ENCODE assay signal across 17 mouse cellular contexts in the genomic region with DNA sequence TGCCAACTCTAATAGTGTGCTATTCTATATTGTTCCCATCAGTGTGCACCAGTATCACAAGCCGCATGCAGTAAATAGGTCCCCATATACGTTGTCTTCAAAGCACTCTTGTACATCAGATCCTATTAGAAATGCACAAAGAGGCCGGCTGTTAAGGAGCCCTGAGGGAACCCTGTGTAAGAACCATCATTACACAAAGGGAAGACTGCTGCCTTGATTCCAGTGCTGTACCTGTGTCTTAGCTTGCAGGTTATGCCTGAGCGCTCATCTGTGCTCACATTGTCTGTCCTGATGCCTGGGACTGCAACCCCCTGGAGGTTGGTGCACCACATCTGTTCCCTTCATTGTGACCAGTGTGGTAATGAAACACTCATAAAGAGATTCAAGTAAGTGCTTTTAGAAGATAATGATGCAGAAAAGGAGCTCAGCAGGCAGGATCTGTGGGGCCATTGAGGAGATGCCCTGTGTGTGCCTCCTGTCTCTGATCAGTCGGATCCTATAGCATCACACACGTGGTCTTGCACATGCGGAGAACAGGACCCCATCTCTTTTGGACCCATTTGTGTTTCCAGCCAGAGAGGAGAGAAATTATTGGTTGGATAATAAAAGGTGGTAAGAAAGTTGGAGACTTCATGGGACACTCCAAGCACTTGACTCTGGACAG.
DNase-seq lines count a peak whose midpoint lies in the region; ATAC-seq and TF ChIP-seq lines count a peak whose summit lies in the region.
"Had no signal": no experiment of that assay in that cellular context is flagged by ENCODE, and none has a peak within 500 bp of the region (broad histone marks: within the 10 kb centered on the region; RNA-seq: fewer than 3 reads in every experiment).

No protein-coding gene starts in this region.

- 43% methylated on average over 7 of the region's 7 CpGs for WGBS in hindbrain, embryonic 10.5 days
- 44% methylated on average over 7 of the region's 7 CpGs for WGBS in hindbrain, postnatal 0 days
- WGBS in hindbrain, embryonic 11.5 days: 53% methylated on average over 7 of the region's 7 CpGs
- WGBS in neural tube, embryonic 15.5 days: 33% methylated on average over 7 of the region's 7 CpGs

- no peak overlapping the region for H3K27ac ChIP-seq in hindbrain, embryonic 10.5 days
- H3K27ac ChIP-seq in hindbrain, postnatal 0 days: no peak overlapping the region
- no peak overlapping the region for H3K27ac ChIP-seq in hindbrain, embryonic 11.5 days (ENCODE audit: low read depth, low read length)
- H3K27ac ChIP-seq in neural tube, embryonic 15.5 days (replicated peaks): no peak overlapping the region
- H3K27ac ChIP-seq: kidney, postnatal 0 days; stomach, embryonic 15.5 days had no signal

- H3K9me3 ChIP-seq in hindbrain, embryonic 10.5 days: no peaks in the 10 kb centered on the region
- H3K9me3 ChIP-seq in hindbrain, postnatal 0 days (ENCODE audit: low read length): no peaks in the 10 kb centered on the region
- no peaks in the 10 kb centered on the region for H3K9me3 ChIP-seq in hindbrain, embryonic 11.5 days (ENCODE audit: control insufficient read depth, low read length)
- no peaks in the 10 kb centered on the region for H3K9me3 ChIP-seq in neural tube, embryonic 15.5 days (replicated peaks)
- H3K9me3 ChIP-seq: heart, embryonic 12.5 days; stomach, embryonic 15.5 days had no signal

- DNase-seq in hindbrain, embryonic 10.5 days (ENCODE audit: low spot score): peak; percentile 5
- DNase-seq in hindbrain, postnatal 0 days (ENCODE audit: low spot score): no peak
- peak; percentile 19 for DNase-seq in hindbrain, embryonic 11.5 days (ENCODE audit: low spot score)
- DNase-seq in mesoderm, embryonic 11.5 days (ENCODE audit: low read depth, low spot score): peak; percentile 18
- no peak for DNase-seq in testis, postnatal 14 days (ENCODE audit: low spot score)
- DNase-seq in c-Kit-positive CD71-positive TER-119-positive erythroid progenitor cells, embryonic 14.5 days (ENCODE audit: low spot score): no peak
- DNase-seq: adrenal gland, postnatal 14 days; cerebellum, adult 2 months; lung, adult 2 months; lung, postnatal 36 days had no signal

- TF ChIP-seq CTCF in hindbrain, postnatal 0 days (IDR thresholded peaks at IDR 0.05; ENCODE audit: low read depth): no peak

- no peak overlapping the region for H3K9ac ChIP-seq in hindbrain, postnatal 0 days (replicated peaks; ENCODE audit: low read length)
- no peak overlapping the region for H3K9ac ChIP-seq in hindbrain, embryonic 11.5 days (ENCODE audit: low read depth, low read length)
- no peak overlapping the region for H3K9ac ChIP-seq in neural tube, embryonic 15.5 days (replicated peaks)
- H3K9ac ChIP-seq: heart, embryonic 12.5 days; stomach, embryonic 15.5 days had no signal

- no peak overlapping the region for H3K4me2 ChIP-seq in hindbrain, postnatal 0 days (ENCODE audit: low read depth, low read length)
- no peak overlapping the region for H3K4me2 ChIP-seq in hindbrain, embryonic 11.5 days (replicated peaks; ENCODE audit: low read depth, low read length)
- H3K4me2 ChIP-seq in neural tube, embryonic 15.5 days: no peak overlapping the region
- H3K4me2 ChIP-seq: heart, embryonic 12.5 days; stomach, embryonic 15.5 days had no signal

- no peak overlapping the region for H3K4me3 ChIP-seq in hindbrain, embryonic 10.5 days
- H3K4me3 ChIP-seq in hindbrain, postnatal 0 days (ENCODE audit: low read length): no peak overlapping the region
- H3K4me3 ChIP-seq in hindbrain, embryonic 11.5 days (ENCODE audit: low read depth, low read length): no peak overlapping the region
- H3K4me3 ChIP-seq in neural tube, embryonic 15.5 days (replicated peaks): no peak overlapping the region
- H3K4me3 ChIP-seq: heart, embryonic 12.5 days; stomach, embryonic 15.5 days had no signal

- no peaks in the 10 kb centered on the region for H3K36me3 ChIP-seq in hindbrain, embryonic 10.5 days
- H3K36me3 ChIP-seq in hindbrain, postnatal 0 days (ENCODE audit: insufficient read depth, low read length): no peaks in the 10 kb centered on the region
- no peaks in the 10 kb centered on the region for H3K36me3 ChIP-seq in hindbrain, embryonic 11.5 days (ENCODE audit: control insufficient read depth, insufficient read depth, low read length)
- no peaks in the 10 kb centered on the region for H3K36me3 ChIP-seq in neural tube, embryonic 15.5 days
- H3K36me3 ChIP-seq: heart, embryonic 12.5 days; stomach, embryonic 15.5 days had no signal

- peaks cover 5% of the 10 kb centered on the region; the same call in 1 of the 2 replicates for H3K4me1 ChIP-seq in hindbrain, embryonic 10.5 days (replicated peaks)
- no peaks in the 10 kb centered on the region for H3K4me1 ChIP-seq in hindbrain, postnatal 0 days (ENCODE audit: insufficient read depth, low read length)
- H3K4me1 ChIP-seq in hindbrain, embryonic 11.5 days (replicated peaks; ENCODE audit: control insufficient read depth, insufficient read depth, low read length): no peaks in the 10 kb centered on the region
- no peaks in the 10 kb centered on the region for H3K4me1 ChIP-seq in neural tube, embryonic 15.5 days
- H3K4me1 ChIP-seq: heart, embryonic 12.5 days; stomach, embryonic 15.5 days had no signal

- no peak for ATAC-seq in hindbrain, postnatal 0 days
- peak; percentile 86 for ATAC-seq in hindbrain, embryonic 11.5 days (ENCODE audit: low FRiP score)
- ATAC-seq in neural tube, embryonic 15.5 days (ENCODE audit: low FRiP score): peak; percentile 73
- ATAC-seq: activated CD4-positive, CD25-positive, alpha-beta regulatory T cell, adult 4 months; intestine, postnatal 0 days; Patski had no signal

- H3K27me3 ChIP-seq in hindbrain, embryonic 10.5 days (ENCODE audit: insufficient read depth, poor library complexity, severe bottlenecking): no peaks in the 10 kb centered on the region
- no peaks in the 10 kb centered on the region for H3K27me3 ChIP-seq in hindbrain, postnatal 0 days (ENCODE audit: insufficient read depth, low read length)
- H3K27me3 ChIP-seq in hindbrain, embryonic 11.5 days (ENCODE audit: control insufficient read depth, insufficient read depth, low read length): no peaks in the 10 kb centered on the region
- no peaks in the 10 kb centered on the region for H3K27me3 ChIP-seq in neural tube, embryonic 15.5 days (replicated peaks)
- H3K27me3 ChIP-seq: heart, embryonic 12.5 days; Patski; stomach, embryonic 15.5 days had no signal

Comparison
In these comparisons a context has a peak if more than half of its experiments do, and no peak if none do; other contexts are left out.
1. DNase-seq: peak in hindbrain, embryonic 10.5 days (single experiment), hindbrain, embryonic 11.5 days (single experiment) and mesoderm, embryonic 11.5 days (single experiment); none in hindbrain, postnatal 0 days (single experiment), testis, postnatal 14 days (single experiment) and c-Kit-positive CD71-positive TER-119-positive erythroid progenitor cells, embryonic 14.5 days (single experiment).